Mouse (Mus musculus) brain, embryonic 14.5 days (tissue): ENCODE measurements at regions not wholly inside any gene's neighbourhood (a gene's known extent, or its start where the extent isn't known, plus 50 kb on each side); places are given as distances from the start of the nearest gene placed in this dataset.
A peak's percentile ranks its signal among the peaks of the same experiment; 100 is the strongest.

Source experiments
- DNase-seq: peaks from one replicate; pipeline ENCODE4 v3.0.0-alpha.2; 2011; ENCODE audit warnings: low read depth
- CTCF ChIP-seq: fragments of 200-500 bp; IDR thresholded peaks from 2 replicates; pipeline ENCODE4 v1.5.1; 2012; ENCODE audit warnings: inconsistent platforms, mild to moderate bottlenecking, moderate library complexity, borderline replicate concordance; ENCODE audit not compliant: insufficient read depth, insufficient read length; ENCODE audit errors: extremely low read depth
- POLR2A ChIP-seq: fragments of 200-500 bp; IDR thresholded peaks from 2 replicates; pipeline ENCODE4 v1.6.1; 2012; ENCODE audit warnings: mild to moderate bottlenecking, inconsistent platforms, borderline replicate concordance; ENCODE audit not compliant: poor library complexity, insufficient read depth, insufficient read length, severe bottlenecking; ENCODE audit errors: extremely low read depth

GRCm38 (mm10) chr10:16995010-16995409 is 728.0 kb upstream of the Cited2 start:
- no peak for TF ChIP-seq POLR2A
- no peak for TF ChIP-seq CTCF
- DNase-seq, result no peak

GRCm38 (mm10) chr10:16996820-16997466 is 726.1 kb upstream of the Cited2 start:
- TF ChIP-seq CTCF (no peak), POLR2A (no peak)
- DNase-seq, result no peak

GRCm38 (mm10) chr10:17001320-17001719 is 721.7 kb upstream of the Cited2 start:
- TF ChIP-seq CTCF, result no peak
- no peak for TF ChIP-seq POLR2A
- DNase-seq, result peak; percentile 74

GRCm38 (mm10) chr10:17003123-17003849 is 719.7 kb upstream of the Cited2 start:
- no peak for TF ChIP-seq POLR2A
- TF ChIP-seq CTCF, result no peak
- peak; percentile 84 for DNase-seq

- no peak for DNase-seq
- TF ChIP-seq CTCF (no peak), POLR2A (no peak)
Observed at GRCm38 (mm10) chr10:17008683-17009082, 714.3 kb upstream of the Cited2 start.

- no peak for TF ChIP-seq CTCF
- TF ChIP-seq POLR2A, result no peak
- DNase-seq, result no peak
Observed at GRCm38 (mm10) chr10:17010047-17010446, 713.0 kb upstream of the Cited2 start.

GRCm38 (mm10) chr10:17011876-17012275 is 711.1 kb upstream of the Cited2 start:
- TF ChIP-seq POLR2A, result no peak
- no peak for TF ChIP-seq CTCF

GRCm38 (mm10) chr10:17012541-17012975 is 710.5 kb upstream of the Cited2 start:
- DNase-seq, result no peak
- TF ChIP-seq CTCF (no peak), POLR2A (no peak)

More at GRCm38 (mm10) chr10:17011876-17012275, 711.1 kb upstream of the Cited2 start:
- no peak for DNase-seq

- TF ChIP-seq POLR2A (no peak), CTCF (no peak)
- DNase-seq, result no peak
Observed at GRCm38 (mm10) chr10:17014826-17015225, 708.2 kb upstream of the Cited2 start.

GRCm38 (mm10) chr10:17016854-17017253 is 706.2 kb upstream of the Cited2 start:
- DNase-seq, result no peak
- TF ChIP-seq POLR2A, result no peak
- no peak for TF ChIP-seq CTCF

GRCm38 (mm10) chr10:17022216-17023158 is 700.5 kb upstream of the Cited2 start:
- TF ChIP-seq POLR2A (no peak), CTCF (no peak)
- peak; percentile 83 for DNase-seq
